Mouse (Mus musculus) B cell, adult 2 months (primary cell): ENCODE results near the gene Nfe2l2.
A peak's percentile ranks its signal among the peaks of the same experiment; 100 is the strongest.

Source experiments
- DNase-seq, 2 experiments: peaks; one replicate each; pipeline ENCODE4 v3.0.0; 2022

Nfe2l2 gene

DNA sequence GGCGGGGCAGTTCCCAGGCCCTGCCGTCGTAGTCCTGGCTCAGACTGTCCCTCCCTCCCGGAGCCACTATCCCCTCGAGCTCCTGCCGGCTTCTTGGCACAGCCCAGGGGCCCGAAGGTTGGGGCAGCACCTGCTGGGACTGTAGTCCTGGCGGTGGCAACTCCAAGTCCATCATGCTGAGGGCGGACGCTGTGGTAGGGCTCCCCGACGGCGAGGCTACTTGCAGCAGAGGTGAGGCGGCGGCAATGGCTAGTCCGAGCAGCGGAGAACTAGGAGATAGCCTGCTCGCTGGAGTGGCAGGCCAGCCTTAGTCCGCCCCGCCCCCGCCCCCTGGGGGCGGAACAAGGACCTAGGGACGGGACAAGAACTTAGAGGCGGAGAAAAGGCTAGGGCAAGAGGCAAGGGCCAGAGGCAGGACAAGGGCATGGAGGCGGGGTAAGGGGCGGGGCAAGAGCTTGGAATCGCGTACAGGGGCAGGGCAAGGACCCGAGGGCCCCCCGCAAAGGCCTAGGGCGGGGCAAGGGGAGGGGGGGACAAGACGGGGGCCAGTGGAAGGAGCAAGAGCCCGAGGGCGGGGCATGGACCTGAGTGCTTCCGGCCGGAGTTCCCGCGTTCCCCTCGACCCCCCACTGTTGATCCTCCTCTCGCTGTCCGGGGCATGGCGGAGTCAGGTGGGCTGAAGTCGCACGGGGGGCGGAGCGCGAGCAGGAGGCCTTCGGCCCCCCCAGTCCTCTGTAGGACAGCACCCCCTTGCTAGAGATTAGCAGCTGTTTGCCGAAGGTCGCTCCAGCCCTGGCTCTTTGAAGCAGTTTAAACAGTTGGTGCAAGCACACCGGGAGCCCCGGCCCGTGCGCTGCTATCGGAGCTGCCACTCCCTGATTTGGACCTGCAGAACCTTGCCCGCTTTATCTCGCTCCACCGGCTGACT, at the start of gene Nfe2l2:
Gene Nfe2l2, minus strand, starts transcription at position 408 of the 928 bp plus-strand sequence.
- DNase-seq = peak; percentile 98 to 99

DNA sequence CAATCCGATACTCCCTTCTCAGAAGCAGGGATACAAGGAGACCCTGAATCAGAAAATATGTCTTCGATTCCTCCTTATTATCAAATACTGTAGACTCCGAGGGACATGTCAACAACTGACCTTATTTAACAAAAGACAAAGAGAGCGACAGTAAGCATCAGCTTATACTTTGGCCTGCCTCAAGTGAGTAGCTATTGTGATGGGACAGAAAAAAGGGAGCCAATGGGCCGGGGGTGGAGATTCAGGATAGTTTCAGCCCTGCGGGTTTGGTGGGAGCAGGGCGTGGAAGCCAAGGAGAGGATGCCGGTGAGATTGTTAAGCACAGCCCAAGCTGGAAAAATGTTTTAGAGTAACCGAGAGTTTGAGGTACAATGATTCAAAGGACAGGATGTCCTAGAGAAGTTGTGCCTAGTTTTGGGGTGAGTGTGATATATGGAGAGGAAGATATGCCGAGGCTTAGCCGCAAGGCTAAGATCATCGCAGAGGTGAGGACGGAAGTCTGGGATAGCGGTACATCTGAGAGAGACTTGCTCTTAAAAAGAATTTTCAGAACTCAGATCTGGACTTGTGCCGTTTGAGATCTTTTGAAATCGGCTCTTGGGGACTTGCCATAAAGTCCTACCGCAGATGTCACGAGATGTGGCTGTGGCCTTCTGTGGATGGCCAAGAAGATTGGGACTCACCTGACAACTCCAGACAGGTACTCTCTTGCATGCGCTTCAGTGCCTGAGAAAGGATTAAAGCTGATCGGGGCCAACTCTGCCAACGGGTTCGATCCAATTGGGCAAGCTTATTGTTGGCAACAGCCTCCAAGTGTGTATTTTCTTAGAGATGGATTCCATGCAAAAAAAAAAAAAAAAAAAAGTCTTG, 48.1 kb upstream of the Nfe2l2 start:
- DNase-seq = no peak

DNA sequence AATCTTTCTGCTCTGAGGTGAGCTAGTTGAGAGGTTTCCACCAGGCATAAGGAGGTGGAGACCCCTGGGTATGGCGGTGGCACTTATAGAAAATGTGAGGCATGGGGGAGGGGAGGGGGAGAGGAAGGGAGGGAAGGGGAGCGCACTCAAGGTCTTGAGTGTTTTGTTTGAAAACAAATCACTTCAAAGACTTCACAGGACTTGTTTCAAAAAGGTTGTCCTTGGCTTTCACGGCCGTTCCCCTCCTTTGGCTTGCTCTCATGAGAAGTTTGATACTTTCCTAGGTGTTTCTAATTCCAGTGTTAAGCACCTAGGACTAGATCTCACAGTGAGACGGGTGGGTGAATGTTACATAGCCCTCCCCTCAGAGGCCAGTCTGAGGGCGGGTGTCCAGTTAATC, 47.5 kb upstream of the Nfe2l2 start:
- DNase-seq = no peak

DNA sequence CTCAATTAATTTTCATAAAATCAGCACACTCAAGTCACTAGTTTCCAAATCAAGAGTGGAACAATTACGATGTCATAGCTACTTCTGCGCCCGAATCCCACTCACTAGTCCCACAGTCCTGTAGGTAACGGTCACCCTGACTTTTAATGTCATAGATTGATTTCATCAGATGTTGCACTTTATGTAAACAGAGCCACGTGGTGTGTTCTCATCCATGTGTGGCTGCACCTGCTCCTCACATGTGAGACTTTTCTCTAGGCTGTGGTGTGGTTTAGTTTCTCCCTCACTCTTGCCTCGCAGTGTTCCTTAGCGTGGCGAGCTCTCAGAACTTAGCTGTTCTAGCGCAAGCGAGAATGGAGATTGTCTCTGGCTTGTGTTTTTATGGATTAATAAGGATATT, 46.4 kb upstream of the Nfe2l2 start:
- DNase-seq = no peak

DNA sequence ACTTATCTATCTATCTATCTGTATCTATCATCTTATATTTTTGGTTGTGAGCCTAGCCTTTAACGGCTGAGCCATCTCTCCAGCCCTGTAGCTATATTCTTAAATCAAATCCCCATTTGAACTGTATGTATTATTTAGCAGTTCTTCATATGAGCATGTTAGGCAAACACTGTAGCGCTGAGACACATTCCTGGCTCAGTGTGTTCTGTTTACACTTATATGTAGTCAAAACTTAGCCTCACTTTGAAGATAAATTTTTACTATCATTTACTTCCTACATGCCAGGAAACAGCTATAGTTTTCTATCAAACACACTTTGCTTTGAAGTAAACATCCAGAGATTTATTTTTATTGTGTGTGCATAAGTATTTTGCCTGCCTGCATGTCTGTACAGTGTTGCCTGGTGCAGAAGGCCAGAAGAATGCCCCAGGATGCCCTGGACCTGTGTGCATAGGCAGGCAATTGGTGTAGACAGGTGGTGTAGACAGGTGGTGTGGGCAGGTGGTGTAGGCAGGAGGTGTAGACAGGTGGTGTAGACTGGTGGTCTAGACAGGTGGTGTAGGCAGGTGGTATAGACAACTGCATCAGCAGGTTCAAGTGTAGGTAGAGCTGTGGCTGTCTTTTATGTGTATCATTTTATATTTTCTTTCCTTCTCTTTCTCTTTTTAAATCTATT, 45.7 kb upstream of the Nfe2l2 start:
- DNase-seq = no peak

DNA sequence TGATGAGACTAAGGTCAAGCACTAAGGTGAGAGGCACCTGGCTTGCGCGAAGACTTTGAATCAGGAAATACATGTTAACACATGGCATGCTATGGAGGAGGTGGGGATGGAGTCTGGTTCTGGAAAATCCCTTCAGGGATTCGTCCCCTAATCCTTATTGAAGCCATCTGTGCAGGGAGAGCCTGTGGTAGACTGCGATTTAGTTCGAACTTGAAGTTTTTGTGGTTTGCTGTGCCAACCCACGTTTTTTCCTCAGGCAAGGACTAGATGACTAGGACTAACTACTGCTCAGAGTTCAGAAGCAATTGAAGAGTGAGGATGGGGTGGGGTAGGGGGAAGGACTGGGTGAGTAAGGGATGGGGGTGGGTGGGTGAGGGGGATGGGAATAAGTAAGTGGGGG, 44.4 kb upstream of the Nfe2l2 start:
- DNase-seq = no peak

DNA sequence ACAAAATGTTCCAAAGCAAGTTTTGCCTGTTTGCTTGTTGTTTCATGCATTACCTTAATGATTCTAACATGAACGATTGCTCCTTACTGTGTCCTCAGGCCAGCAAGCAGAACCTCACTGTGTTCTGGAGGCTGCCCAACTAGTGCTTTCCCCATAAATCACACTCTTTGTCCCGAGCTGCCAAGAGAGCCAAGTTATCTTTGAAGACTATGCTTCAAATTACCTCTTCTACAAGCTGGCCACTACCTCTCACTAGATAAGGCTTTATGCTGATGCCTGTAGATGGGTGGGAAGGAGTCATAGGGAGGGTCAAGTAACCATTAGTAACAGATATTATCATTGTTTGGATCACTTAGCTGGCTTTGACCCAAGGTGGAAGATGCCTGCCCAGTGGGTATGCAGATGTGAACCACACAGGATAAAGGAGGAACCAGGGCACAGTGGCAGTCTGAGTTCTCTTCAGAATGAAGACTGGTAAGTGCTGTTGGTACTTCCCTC, 32.6 kb upstream of the Nfe2l2 start:
- DNase-seq = no peak

DNA sequence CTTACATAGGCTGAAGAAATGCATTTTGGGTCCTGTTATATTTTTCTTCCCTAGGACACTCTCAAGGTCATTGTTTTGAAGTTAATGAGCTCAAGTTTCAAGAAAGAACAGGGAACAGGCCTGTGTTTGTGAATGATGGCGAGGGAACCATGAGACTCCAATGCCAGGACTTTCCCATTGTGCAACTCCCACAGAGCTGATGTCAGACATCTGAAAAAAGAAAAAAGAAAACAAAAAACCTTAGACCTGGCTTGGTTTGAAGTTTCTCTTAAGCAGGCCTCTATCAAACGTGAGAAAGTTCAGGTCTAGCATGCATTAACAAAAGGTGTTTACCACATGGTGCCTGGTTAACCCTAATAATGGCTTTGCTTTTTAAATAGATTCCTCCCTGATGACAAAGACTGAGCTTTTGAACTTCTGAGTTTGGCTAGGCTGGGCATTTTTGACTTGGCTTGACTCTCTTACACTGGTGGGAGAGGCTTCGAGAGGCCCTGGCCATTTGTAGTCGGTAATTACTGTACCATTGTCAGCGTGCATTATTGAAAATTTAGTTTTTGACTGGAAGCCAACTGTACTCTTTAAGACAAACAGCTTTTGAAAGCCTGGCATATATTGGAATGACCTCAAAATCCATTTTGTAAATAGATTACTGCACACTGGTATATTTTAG, 29.9 kb upstream of the Nfe2l2 start:
- DNase-seq = no peak

DNA sequence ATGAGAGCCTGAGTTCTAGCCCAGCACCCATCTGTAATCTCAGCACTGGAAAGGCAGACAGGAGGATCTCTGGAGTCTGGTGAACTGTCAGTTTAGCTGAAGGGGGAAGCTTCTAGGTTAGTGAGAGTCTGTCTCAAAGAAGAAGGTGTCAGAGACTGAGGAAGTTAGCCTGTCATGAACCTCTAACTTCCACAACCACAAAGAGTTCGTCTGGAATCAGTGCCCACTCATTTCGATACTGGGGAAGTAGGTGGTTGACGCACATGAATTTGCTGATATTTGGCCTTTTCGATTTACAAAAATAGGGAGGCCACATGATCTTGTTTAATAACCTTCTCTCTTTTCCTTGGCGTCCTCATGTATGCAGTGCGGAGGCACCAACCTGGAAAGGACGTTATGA, 28.7 kb upstream of the Nfe2l2 start:
- no peak for DNase-seq

DNA sequence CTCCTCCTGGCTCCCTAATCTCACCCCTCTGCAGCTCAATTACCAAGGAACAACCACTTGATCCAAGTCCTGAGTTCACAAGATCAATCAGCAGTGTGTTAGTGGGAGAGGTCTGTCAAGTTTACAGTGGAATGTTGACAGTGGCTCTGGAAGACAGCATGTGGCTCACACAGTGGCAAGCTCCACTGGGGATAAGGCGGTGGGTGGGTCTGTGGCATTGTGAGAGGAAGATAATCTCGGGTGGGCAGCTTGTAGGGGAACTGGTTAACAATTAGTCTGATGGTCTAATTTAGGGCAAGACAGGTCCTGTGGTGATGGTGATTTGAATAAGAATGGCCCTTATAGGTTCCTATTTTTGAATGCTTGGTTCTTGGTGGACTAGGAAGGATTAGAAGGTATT, 27.5 kb upstream of the Nfe2l2 start:
- DNase-seq = no peak

DNA sequence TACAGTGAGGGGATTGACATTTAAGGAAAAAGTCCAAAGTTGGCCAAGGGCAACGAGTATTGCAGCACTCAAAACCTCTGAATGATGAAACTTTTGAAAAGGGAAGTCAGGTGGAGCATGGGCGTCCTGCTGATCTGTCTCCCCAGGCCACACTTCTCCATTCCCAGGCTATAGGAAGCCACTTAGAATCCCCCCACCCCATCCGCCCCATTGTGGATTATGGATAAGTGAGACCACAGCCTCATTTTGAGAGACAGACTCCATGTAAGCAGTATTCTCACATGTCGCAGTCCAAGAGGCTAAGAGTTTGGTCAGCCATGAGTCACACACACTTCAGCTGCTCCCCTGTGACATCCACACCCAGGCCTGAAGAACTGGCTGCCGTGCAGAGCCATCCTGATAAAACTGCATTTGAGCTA, 26.8 kb upstream of the Nfe2l2 start:
- peak; percentile 20 to 24 for DNase-seq

DNA sequence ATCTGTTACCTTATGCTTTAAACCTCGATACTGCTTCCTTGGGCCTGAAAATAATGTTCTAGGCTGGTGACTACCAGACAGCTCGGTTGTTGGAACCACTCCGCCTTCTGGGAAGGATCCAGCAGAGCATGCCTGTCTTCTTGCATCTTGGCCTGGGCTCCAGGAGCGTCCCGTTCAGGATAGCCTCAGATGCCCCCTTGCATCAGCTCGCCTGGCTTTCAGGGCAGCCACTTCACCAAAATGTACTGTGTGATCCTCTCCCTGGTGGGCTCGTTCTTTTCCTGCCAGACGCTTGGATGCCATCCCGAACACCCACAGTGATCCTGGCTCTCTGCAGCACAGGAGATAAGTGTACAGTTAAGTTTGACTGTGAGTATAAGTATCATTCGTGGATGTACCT, 25.6 kb upstream of the Nfe2l2 start:
- no peak for DNase-seq

DNA sequence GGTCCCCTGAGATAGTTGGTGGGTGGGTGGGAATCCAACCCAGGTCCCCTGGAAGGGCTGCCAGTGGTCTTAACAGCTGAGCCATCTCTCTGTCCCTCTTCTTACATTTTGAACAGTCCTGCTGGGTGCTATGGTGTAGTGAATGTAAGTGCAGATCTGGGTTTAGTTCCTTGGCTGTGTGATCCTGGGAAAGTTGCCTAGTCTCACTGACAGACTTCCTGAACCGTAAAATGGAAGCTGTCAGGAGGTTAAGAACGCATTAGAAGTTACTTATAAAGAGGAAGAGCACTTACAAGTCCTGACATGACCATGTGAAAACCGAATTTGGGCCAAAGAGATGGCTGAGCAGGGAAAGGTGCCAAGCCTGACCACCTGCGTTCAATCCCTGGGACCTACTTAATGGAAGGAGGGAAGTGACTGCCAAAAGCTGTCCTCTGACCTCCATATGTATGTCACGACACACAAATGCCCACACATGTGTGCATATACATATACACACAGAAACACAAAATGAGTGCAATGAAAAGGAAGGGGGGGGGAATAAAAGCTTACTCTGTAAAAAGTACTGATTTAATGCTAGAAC, 20.5 kb upstream of the Nfe2l2 start:
- DNase-seq = no peak

DNA sequence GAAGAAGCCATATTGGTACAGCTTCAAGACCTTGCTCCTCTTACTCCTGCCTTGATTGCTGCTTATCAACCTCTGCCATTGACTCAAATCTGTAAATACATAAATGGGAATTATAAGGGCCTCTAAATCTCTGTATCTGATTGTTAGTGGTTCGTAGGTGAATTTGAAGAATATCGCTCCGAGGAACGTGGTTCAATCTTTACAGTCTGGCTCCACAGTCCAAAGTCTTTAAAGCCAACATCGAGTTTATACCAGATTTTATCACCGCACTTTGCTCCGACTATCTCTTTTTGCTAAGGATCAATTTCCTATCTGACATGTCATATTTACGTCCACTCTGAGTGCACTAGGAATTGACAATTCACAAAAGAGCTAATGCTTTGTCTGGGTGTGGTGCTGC, 19.0 kb upstream of the Nfe2l2 start:
- no peak for DNase-seq

DNA sequence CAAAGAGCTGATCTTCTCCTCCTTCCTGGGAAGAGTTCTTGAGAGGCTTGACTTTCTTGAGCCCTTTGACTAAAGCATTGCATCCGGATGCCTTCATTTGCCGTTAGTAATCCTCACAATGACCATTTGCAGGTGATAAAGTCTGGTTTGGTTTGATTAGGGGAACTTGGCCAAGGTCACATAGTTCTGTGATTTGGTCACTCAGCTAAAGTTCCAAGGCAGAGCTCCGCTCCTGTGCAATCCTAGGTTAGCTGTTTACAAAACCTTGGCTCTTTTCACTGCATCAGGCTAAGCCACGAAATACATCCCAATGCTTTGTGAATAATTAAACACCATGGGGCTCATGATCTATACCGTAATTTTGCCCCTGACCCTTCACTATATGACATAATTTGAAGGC, 18.5 kb upstream of the Nfe2l2 start:
- DNase-seq = no peak

DNA sequence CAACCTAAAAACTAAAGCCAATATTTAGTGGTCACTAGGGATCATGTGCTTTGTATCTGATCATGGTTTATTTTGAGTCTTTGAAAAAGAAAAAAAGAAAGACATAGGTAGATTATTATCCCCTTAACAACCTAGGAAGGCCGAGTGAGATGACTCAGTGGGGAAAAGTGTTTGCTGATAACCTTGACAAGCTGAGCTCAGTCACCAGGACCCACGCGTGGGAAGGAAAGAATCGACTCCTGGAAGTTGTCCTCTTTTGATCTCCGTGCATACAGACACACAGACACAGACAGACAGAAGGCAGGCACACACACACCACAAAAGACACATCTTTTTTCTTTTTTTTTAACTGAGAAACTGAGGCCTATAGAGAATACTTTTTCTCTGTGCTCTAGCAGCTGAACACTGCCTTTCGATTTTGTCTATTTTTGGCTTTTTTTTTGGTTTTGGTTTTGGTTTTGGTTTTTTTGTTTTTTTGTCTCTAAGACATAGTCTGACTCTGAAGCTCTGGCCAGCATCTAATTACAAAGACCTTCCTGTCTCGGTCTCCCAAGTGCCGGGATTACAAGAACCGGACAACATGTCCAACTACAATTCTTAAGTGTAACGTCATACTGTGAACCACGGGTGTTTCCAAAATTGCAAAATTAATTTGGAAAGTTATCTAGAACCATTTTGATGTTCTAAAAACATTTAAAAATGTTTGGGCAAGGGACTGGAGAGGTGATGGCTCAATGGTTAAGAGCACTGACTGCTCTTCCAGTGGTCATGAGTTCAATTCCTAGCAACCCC, 16.0 kb upstream of the Nfe2l2 start:
- DNase-seq = peak; percentile 25 to 41

DNA sequence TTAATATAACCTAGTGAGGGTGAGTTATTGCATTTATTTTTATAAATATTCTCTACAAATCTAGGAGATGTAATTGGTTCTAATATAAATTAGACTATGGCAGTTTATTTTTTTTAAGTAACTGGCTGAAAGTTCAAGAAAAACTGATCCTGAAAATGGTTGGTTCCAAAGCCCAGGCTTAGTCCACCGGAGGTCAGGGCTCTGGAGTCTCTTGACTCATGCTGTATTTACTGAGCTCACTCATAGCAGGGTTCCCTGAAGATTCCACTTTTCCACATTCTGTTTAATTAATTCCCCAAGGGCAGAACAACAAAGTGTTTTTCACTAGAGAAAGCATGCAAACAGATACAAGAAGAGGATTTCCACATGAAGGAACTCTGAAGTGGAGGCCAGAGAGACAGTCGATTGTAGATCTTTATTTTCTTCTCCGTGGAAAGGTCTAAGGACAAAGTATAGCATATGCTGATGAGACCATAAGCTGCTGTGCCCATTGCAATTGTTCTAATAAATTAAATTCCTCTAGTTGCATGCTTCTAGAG, 15.0 kb upstream of the Nfe2l2 start:
- no peak for DNase-seq

DNA sequence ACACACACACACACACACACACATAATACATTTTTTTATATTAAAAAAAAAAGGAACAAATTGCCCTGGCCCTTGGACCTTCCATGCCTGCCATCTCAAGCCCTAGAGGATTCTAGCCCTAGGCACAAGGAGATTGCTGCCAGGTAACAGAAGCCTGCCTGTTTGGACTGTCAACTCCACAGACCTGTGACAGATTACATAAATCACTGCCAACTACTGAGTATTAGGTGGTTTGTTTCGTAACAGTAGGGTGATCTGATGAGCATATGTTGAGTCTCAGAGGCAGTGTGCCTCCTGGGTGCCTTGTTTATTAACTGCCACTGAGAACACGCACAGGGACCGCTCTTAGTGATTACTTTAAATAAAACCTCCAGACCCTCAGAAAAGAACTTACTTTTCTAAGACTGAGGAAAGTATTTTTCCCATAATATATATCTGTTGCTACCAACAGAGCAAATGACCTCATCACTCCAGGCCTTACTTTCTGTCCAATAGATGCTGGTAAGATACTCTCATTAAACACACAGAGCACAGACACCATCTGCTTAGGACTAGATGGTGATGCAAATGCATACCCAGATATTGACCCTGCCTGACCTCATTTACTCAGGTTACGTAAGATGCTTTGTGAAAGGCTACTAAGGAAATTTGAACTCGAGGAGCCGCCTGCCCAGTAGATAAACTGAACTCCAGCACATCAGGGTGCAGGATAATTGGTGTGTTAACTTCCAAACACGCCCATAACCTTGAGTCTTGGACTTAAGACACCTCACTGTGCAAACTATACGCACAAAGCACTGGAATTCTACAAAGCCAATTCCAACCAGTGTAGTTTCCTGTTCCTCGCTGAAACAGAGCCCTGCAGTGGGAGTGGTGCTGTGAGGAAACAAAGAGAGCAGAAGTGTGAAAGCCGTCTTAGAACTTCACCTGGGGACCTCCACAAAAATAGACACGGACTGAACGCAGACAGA, 11.9 kb upstream of the Nfe2l2 start:
- no peak for DNase-seq

DNA sequence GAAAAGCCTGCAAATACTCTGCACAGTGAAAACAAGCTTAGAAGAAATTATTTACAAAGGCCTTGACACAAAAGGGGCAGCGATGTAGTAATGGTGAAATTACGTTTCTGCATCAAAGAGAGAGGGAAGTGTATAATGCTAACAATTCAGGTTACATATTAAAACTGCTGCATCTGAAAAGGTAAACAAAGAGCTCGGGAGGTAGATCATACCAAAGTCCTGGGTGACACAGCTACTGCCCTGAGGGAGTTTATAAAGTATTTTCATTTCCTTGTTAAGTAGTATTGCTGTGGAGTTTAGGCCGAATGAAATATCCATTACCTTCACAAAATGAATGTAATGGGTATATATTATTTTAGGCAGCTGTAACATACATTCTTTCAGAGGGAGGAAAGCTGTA, 10.3 kb upstream of the Nfe2l2 start:
- no peak for DNase-seq

DNA sequence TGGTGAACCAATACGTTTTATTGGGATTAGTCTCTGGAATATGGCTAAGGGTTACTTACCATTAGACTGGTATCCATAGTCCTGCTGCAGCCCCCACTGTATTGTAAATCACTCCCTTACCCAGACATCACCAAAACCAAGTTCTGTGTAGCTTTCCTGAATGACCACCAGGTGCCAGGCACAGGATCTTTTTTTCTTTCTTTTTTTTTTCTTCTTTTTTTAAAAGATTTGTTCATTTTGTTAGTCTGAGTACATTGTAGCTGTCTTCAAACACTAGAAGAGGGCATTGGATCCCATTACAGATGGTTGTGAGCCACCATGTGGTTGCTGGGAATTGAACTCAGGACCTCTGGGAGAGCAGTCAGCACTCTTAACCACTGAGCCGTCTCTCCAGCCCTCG, 8.6 kb upstream of the Nfe2l2 start:
- no peak for DNase-seq
